Mouse (Mus musculus) WW6 (cell line): ENCODE data around the gene Elp6.
"Not testable (repeated sequence)": the region's sequence is repeated elsewhere in the genome, so short reads cannot be mapped to it uniquely, and the experiment has no call there.

ENCODE experiments used
- DNase-seq: peaks from one replicate; pipeline ENCODE4 v3.0.0-alpha.2; 2013; ENCODE audit warnings: low read depth, low spot score

Gene Elp6

GRCm38 (mm10) chr9:110316503-110316902 is 11.5 kb downstream of the Elp6 start:
- DNase-seq: no peak

GRCm38 (mm10) chr9:110320769-110321168 is 15.8 kb downstream of the Elp6 start:
- DNase-seq: no peak

GRCm38 (mm10) chr9:110322972-110323371 is 18.0 kb downstream of the Elp6 start:
- peak; percentile 52 for DNase-seq

- no peak for DNase-seq
Observed at GRCm38 (mm10) chr9:110324181-110324580, 19.2 kb downstream of the Elp6 start.

- no peak for DNase-seq
Observed at GRCm38 (mm10) chr9:110328178-110328577, 23.2 kb downstream of the Elp6 start.

GRCm38 (mm10) chr9:110328946-110329630 is 24.1 kb downstream of the Elp6 start:
- no peak for DNase-seq

GRCm38 (mm10) chr9:110329655-110330054 is 24.7 kb downstream of the Elp6 start:
- DNase-seq: no peak

- no peak for DNase-seq
Observed at GRCm38 (mm10) chr9:110330341-110330740, 25.4 kb downstream of the Elp6 start.

- DNase-seq: not testable (repeated sequence)
Observed at GRCm38 (mm10) chr9:110330913-110331312, 25.9 kb downstream of the Elp6 start.

- peak; percentile 83 for DNase-seq
Observed at GRCm38 (mm10) chr9:110333135-110333895, 28.3 kb downstream of the Elp6 start, which contains the start of gene Scap. TSS of gene Scap (plus strand) at chr9:110333288.

- DNase-seq: no peak
Observed at GRCm38 (mm10) chr9:110333896-110334259, 28.9 kb downstream of the Elp6 start.

GRCm38 (mm10) chr9:110334849-110335248 is 29.9 kb downstream of the Elp6 start:
- DNase-seq: no peak

- no peak for DNase-seq
Observed at GRCm38 (mm10) chr9:110340037-110340750, 35.2 kb downstream of the Elp6 start.

- no peak for DNase-seq
Observed at GRCm38 (mm10) chr9:110342008-110342407, 37.0 kb downstream of the Elp6 start.

- DNase-seq: no peak
Observed at GRCm38 (mm10) chr9:110343805-110344204, 38.8 kb downstream of the Elp6 start.

- DNase-seq: no peak
Observed at GRCm38 (mm10) chr9:110345057-110345739, 40.2 kb downstream of the Elp6 start.

- no peak for DNase-seq
Observed at GRCm38 (mm10) chr9:110348899-110349298, 43.9 kb downstream of the Elp6 start.

GRCm38 (mm10) chr9:110350188-110350587 is 45.2 kb downstream of the Elp6 start:
- DNase-seq: no peak

- DNase-seq: no peak
Observed at GRCm38 (mm10) chr9:110350612-110351011, 45.6 kb downstream of the Elp6 start.

GRCm38 (mm10) chr9:110351350-110351749 is 46.4 kb downstream of the Elp6 start:
- no peak for DNase-seq

GRCm38 (mm10) chr9:110351932-110352632 is 47.1 kb downstream of the Elp6 start:
- DNase-seq: no peak
